Mouse (Mus musculus) intestine, embryonic 14.5 days (tissue): ENCODE measurements around the gene Msrb2. TPM values are rescaled to one million over a fixed set of nuclear protein-coding genes. Genes with fewer than 3 reads are reported as not detected.

Experiments used
- ATAC-seq: fragments of 200-750 bp; cut with Nextera tagmentation; replicated peaks from 2 replicates; pipeline ENCODE4 v1.8.0; 2017; ENCODE audit warnings: low read depth, moderate number of reproducible peaks, moderate TSS enrichment, moderate library complexity; ENCODE audit not compliant: low FRiP score, low TSS enrichment
- DNase-seq: peaks from one replicate; pipeline ENCODE4 v3.0.0-alpha.2; 2018; ENCODE audit warnings: low spot score
- H3K27ac ChIP-seq: fragments of 300-500 bp; sonication (generic); 2 replicates; pipeline ENCODE4 v1.5.1; 2014; ENCODE audit warnings: low read depth, mild to moderate bottlenecking, control low read depth
- H3K27me3 ChIP-seq: fragments of 300-500 bp; sonication (generic); replicated peaks from 2 replicates; pipeline ENCODE4 v1.6.1; 2014; ENCODE audit warnings: low read length, control low read depth; ENCODE audit not compliant: control insufficient read depth, insufficient read depth
- H3K36me3 ChIP-seq: fragments of 300-500 bp; sonication (generic); 2 replicates; pipeline ENCODE4 v1.6.1; 2014; ENCODE audit warnings: low read length, control low read depth; ENCODE audit not compliant: control insufficient read depth, insufficient read depth
- H3K4me1 ChIP-seq: fragments of 300-500 bp; sonication (generic); replicated peaks from 2 replicates; pipeline ENCODE4 v1.6.1; 2014; ENCODE audit warnings: low read length, control low read depth, mixed read lengths; ENCODE audit not compliant: control insufficient read depth, insufficient read depth
- H3K4me2 ChIP-seq: fragments of 300-500 bp; sonication (generic); 2 replicates; pipeline ENCODE4 v1.6.1; 2014; ENCODE audit warnings: low read length
- H3K4me3 ChIP-seq: fragments of 300-500 bp; sonication (generic); 2 replicates; pipeline ENCODE4 v1.5.1; 2014; ENCODE audit warnings: low read depth, low read length, control low read depth, mixed read lengths
- H3K9ac ChIP-seq: fragments of 300-500 bp; sonication (generic); 2 replicates; pipeline ENCODE4 v1.6.1; 2014; ENCODE audit warnings: mild to moderate bottlenecking, low read length
- H3K9me3 ChIP-seq: fragments of 300-500 bp; sonication (generic); 2 replicates; pipeline ENCODE4 v1.6.1; 2016; ENCODE audit warnings: low read length, control low read depth; ENCODE audit not compliant: control insufficient read depth
- WGBS: fragments of 180-500 bp; shearing (Covaris S2); extraction: QIAGEN DNeasy Blood & Tissue Kit; methylation state at CpG from one replicate; pipeline ENCODE4 v1.1.7; 2014; 5-methylcytosine and 5-hydroxymethylcytosine counted together
- polyA plus RNA-seq: library from polyadenylated mRNA; unstranded; fragments of >200 nt; fragmentation: Nextera tagmentation; extraction: Ambion mirVana; gene quantifications from 2 replicates; pipeline ENCODE4 v1.2.1, GENCODE M21; 2014

The Msrb2 gene
- 18.9 and 19.2 TPM in 2 replicates for polyA plus RNA-seq

GRCm38 (mm10) chr2:19371390-19372158, at the start of gene Msrb2:
Msrb2 (plus strand) TSS chr2:19371440.
- Histone ChIP-seq H3K9me3 (no peaks in the 10 kb centered on the region), H3K27ac (peak within 1 kb of the TSS; percentile 80), H3K4me2 (peak within 1 kb of the TSS; percentile 66), H3K4me3 (peak within 1 kb of the TSS; percentile 74), H3K9ac (peak within 1 kb of the TSS; percentile 74), H3K36me3 (no peaks in the 10 kb centered on the region), H3K27me3 (no peaks in the 10 kb centered on the region), H3K4me1 (no peaks in the 10 kb centered on the region)
- peak; percentile 92 for DNase-seq
- peak; percentile 87 for ATAC-seq
- WGBS, result under 1% methylated on average over 39 of the region's 39 CpGs

DNA sequence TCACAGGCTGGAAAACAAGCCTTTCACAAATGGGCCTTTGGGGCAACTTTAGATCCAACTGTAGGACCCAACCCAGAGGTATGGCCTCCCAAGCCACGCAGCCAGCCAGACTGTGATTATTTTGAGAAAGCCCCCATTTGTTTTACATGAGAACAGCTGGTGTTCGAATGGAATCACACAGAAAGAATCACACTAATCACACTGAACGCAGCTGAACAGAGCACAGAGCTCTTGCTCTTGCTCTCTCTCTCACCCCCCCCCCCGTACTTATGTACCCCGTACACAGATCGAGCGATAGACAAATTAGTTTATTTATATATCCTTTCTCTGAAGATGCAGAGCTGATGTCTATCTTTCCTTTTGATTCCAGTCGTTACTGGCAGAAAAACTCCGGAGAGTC, 48.8 kb upstream of the Msrb2 start:
- Histone ChIP-seq H3K4me2 (no peak overlapping the region), H3K9ac (no peak overlapping the region), H3K27me3 (no peaks in the 10 kb centered on the region), H3K9me3 (no peaks in the 10 kb centered on the region), H3K4me3 (no peak overlapping the region), H3K36me3 (no peaks in the 10 kb centered on the region), H3K27ac (no peak overlapping the region), H3K4me1 (no peaks in the 10 kb centered on the region)
- ATAC-seq, result no peak
- DNase-seq, result no peak
- 76% methylated on average over 9 of the region's 9 CpGs for WGBS

- Histone ChIP-seq H3K4me3 (no peak overlapping the region), H3K4me2 (no peak overlapping the region), H3K4me1 (no peaks in the 10 kb centered on the region), H3K36me3 (no peaks in the 10 kb centered on the region), H3K9ac (no peak overlapping the region), H3K27me3 (no peaks in the 10 kb centered on the region), H3K27ac (no peak overlapping the region), H3K9me3 (no peaks in the 10 kb centered on the region)
- DNase-seq, result no peak
- ATAC-seq, result no peak
- WGBS, result 70% methylated on average over 1 of the region's 1 CpGs
Observed at GRCm38 (mm10) chr2:19326376-19326775, 44.9 kb upstream of the Msrb2 start.

- ATAC-seq (no peak), DNase-seq (no peak)
- Histone ChIP-seq H3K27me3 (no peaks in the 10 kb centered on the region), H3K4me3 (no peak overlapping the region), H3K36me3 (no peaks in the 10 kb centered on the region), H3K9me3 (no peaks in the 10 kb centered on the region), H3K27ac (no peak overlapping the region), H3K9ac (no peak overlapping the region), H3K4me2 (no peak overlapping the region), H3K4me1 (no peaks in the 10 kb centered on the region)
- WGBS, result 61% methylated on average over 4 of the region's 4 CpGs
Observed at GRCm38 (mm10) chr2:19327811-19328210, 43.4 kb upstream of the Msrb2 start.

DNA sequence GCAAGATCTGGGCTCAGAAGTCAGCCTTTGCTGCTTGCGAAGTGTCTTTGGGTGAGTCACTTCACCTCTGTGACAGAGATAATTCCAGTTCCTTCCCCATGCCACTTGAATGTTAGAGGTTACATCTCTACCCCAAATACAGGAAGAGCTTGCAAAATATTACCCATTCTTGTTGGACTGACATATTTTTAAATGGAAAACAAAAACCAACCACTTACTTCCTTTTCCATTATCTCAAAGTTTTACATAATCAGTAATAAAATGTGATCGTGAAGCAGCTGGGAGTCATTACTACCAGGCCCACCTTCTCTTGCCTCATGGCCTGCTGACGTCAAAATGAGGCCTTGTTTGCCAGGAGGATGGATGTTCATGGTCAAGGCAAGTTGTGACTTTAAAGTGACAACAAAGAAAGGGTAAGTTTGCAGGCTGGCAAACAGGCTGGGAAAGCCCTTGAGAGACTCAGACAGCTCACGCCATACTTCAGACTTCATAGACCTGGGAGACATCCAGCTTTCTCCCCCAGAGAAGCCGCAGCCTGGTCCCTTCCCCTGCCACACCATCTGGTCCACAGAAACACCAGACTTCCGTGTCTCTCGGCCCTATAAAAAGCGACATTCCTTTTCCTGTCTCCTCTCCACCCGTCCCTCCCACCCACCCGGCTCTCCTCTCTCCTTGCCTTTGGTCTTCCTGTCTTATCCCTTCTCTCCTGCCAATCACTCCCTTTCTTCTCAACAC, 27.2 kb upstream of the Msrb2 start:
- H3K4me3 ChIP-seq, result no peak overlapping the region
- WGBS, result 35% methylated on average over 10 of the region's 10 CpGs
- H3K4me1 ChIP-seq, result no peaks in the 10 kb centered on the region; the same call in 1 of the 2 replicates
- ATAC-seq (peak; percentile 36; the same call in 1 of the 2 replicates), DNase-seq (no peak)
- no peak overlapping the region for H3K27ac ChIP-seq
- no peaks in the 10 kb centered on the region for H3K36me3 ChIP-seq
- no peaks in the 10 kb centered on the region for H3K27me3 ChIP-seq
- H3K9me3 ChIP-seq, result no peaks in the 10 kb centered on the region
- H3K4me2 ChIP-seq, result peak overlapping the region; percentile 16
- no peak overlapping the region for H3K9ac ChIP-seq

GRCm38 (mm10) chr2:19344636-19345413, 26.4 kb upstream of the Msrb2 start:
- Histone ChIP-seq H3K4me2 (peak overlapping the region; percentile 16), H3K27ac (no peak overlapping the region), H3K9ac (no peak overlapping the region), H3K4me3 (no peak overlapping the region), H3K27me3 (no peaks in the 10 kb centered on the region), H3K36me3 (no peaks in the 10 kb centered on the region), H3K4me1 (no peaks in the 10 kb centered on the region; the same call in 1 of the 2 replicates), H3K9me3 (no peaks in the 10 kb centered on the region)
- peak; percentile 90 for DNase-seq
- peak; percentile 84 for ATAC-seq
- 27% methylated on average over 20 of the region's 20 CpGs for WGBS

DNA sequence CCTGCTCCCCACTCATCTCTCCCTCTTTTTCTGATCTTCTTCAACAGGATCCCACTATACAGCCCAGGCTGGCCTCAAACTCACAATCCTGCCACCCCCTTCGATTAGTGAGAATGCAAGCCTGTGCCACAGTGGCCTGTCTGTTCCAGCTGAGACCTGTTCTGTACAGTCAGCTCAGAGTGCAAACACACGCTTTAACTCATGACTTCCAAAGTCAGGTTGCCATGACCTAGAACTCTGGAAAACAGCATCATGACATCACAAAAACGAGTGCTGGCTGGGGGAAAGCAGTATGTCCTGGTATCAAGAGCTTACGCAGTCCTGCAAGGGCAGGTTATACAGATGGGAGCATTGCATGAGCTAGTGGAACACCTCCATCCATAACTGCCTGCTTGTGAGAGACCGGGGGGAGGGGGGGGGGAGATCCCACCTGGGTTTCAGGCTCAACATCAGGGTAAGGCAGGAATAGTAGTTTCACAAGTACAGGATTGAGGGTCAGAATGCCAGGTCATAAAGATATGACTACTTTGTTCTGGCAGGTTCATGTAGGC, 25.8 kb upstream of the Msrb2 start:
- Histone ChIP-seq H3K4me2 (no peak overlapping the region), H3K36me3 (no peaks in the 10 kb centered on the region), H3K27me3 (no peaks in the 10 kb centered on the region), H3K27ac (no peak overlapping the region), H3K4me3 (no peak overlapping the region), H3K4me1 (no peaks in the 10 kb centered on the region; the same call in 1 of the 2 replicates), H3K9me3 (no peaks in the 10 kb centered on the region), H3K9ac (no peak overlapping the region)
- DNase-seq, result no peak
- no peak for ATAC-seq
- 76% methylated on average over 5 of the region's 5 CpGs for WGBS

DNA sequence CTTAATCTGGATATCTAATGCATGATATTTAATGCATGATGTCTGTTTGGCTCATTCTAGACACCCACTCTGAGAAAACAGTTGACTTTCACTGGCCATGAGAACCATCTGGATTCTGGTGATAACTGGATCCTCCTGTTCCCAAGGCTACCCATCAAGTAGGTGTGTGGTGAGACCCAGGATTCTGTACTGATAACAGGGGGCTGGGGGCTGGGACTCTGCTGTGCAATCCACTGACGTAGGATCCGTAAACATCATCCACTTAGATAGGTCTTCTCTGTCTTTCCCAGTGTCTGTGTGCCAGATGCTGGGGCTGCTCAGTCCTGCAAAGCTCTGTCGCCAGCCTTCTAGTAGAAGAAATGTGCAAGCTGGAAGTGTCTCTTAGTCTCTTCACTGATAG, 22.8 kb upstream of the Msrb2 start:
- no peak overlapping the region for H3K4me2 ChIP-seq
- DNase-seq, result no peak
- no peaks in the 10 kb centered on the region for H3K36me3 ChIP-seq
- no peaks in the 10 kb centered on the region for H3K27me3 ChIP-seq
- no peaks in the 10 kb centered on the region; the same call in 1 of the 2 replicates for H3K4me1 ChIP-seq
- 53% methylated on average over 3 of the region's 3 CpGs for WGBS
- H3K9ac ChIP-seq, result no peak overlapping the region
- H3K27ac ChIP-seq, result no peak overlapping the region
- no peak for ATAC-seq
- H3K4me3 ChIP-seq, result no peak overlapping the region
- H3K9me3 ChIP-seq, result no peaks in the 10 kb centered on the region
